Mouse (Mus musculus): ENCODE measurements around the gene Ebpl. TPM values are rescaled to one million over a fixed set of nuclear protein-coding genes. Genes with fewer than 3 reads are reported as not detected.

Gene Ebpl
- 1.2 TPM in 2 replicates for polyA plus RNA-seq (2012; rRNA removed)

DNA sequence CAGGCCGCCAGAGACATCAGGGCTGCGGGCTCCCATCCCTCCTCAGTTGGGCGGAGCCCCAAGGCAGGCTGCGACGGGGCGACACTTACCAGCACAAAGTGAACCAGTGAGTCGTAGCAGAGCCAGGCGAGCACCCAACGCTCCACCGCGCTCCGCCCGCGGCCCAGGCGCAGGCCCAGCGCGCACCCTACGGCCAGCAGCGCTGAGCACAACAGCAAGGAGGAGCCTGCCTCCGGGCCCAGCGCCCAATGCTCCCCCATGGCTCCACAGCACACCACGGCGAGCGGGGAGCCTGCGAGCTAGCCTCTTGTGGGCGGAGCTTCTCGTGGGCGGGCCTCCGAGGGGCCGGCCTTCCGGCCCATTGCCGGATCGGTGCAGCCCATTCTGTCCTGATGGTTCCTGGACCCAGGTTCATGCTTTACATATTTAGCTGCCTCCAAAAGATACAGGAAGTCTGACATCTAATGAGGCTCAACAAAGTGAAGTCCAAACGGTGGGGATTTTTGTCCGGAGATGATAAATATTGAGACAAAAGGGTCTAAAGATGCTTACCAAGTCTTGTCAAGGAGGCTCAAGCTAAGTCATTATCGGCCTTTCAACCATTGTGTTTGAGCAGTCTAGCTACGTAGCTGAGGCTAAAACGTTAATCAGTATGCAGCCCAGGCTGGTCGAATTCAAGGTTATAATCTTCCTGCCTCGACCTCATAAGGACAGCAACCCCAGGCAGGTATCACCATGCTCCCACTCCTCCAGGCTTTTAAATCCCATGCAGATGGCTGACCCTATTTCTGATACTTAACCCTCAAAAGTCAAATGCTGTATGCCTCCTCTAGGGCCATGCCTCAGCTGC, at the start of gene Ebpl:
Gene Ebpl, minus strand, starts transcription at position 309 of the 850 bp plus-strand sequence.

DNA sequence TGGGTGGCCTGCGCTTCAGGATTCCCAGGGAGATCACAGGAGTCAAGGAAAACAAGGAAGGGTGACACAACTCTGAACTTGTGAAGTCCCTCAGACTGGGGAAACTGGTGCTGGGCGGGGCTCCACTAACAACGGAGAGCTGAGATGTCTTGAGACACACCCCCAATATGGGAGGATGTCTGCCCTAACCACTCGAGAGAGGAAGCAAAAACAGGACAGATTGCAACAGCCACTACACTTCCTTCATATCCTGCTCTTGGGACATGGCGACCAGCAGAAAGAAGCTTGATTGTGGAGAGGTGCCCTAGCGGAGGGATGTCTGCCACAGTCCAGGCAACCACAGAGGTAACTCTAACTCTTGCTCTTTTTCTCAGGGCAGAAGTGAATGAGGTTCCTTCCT, 50.6 kb downstream of the Ebpl start, which contains the start of gene Arl11:
Gene Arl11, plus strand, starts transcription at position 161 of the 400 bp plus-strand sequence.

Other genes starting within 250 kb of the Ebpl start
- gene Sacs, start 222.0 kb downstream of the Ebpl start, polyA plus RNA-seq (2012; rRNA removed): 2.1 and 2.6 TPM in 2 replicates
- 0.10 and 0.17 TPM in 2 replicates for gene Sgcg, start 101.9 kb downstream of the Ebpl start, polyA plus RNA-seq (2012; rRNA removed)
- 1.1 and 1.5 TPM in 2 replicates for gene Arl11, start 50.7 kb downstream of the Ebpl start, polyA plus RNA-seq (2012; rRNA removed)
- 14.1 and 16.6 TPM in 2 replicates for gene Kpna3, start 79.4 kb upstream of the Ebpl start, polyA plus RNA-seq (2012; rRNA removed)
- gene Spryd7, start 196.4 kb upstream of the Ebpl start, polyA plus RNA-seq (2012; rRNA removed): 4.2 and 4.6 TPM in 2 replicates
- 3.2 and 3.6 TPM in 2 replicates for gene Trim13, start 237.8 kb upstream of the Ebpl start, polyA plus RNA-seq (2012; rRNA removed)
- 0.07 and 0.11 TPM in 2 replicates for gene Kcnrg, start 247.0 kb upstream of the Ebpl start, polyA plus RNA-seq (2012; rRNA removed)

Data from liver, embryonic 14 days (tissue).